Comparison of ENCODE assay signal across 20 mouse cellular contexts in genomic region chr1:40229033-40229432, GRCm38 (mm10). TPM values are rescaled to one million over a fixed set of nuclear protein-coding genes. Genes with fewer than 3 reads are reported as not detected.
DNase-seq lines count a peak whose midpoint lies in the region; ATAC-seq and TF ChIP-seq lines count a peak whose summit lies in the region.
"Had no signal": no experiment of that assay in that cellular context is flagged by ENCODE, and none has a peak within 500 bp of the region (broad histone marks: within the 10 kb centered on the region; RNA-seq: fewer than 3 reads in every experiment).

No protein-coding gene starts in this region.

- peaks cover 39% of the 10 kb centered on the region for H3K4me1 ChIP-seq in liver, adult 2 months (ENCODE audit: control insufficient read depth, insufficient read depth, low read length)
- H3K4me1 ChIP-seq in liver, embryonic 11.5 days (replicated peaks; ENCODE audit: control insufficient read depth, insufficient read depth, low read length) = peaks cover 28% of the 10 kb centered on the region
- H3K4me1 ChIP-seq in liver, embryonic 14.5 days (replicated peaks; ENCODE audit: control insufficient read depth in 2 of 2, insufficient read depth in 2 of 2, low read length in 1 of 2) = peaks cover 29 to 60% of the 10 kb centered on the region in 2 experiments
- H3K4me1 ChIP-seq: forebrain, embryonic 15.5 days had no signal

- H3K36me3 ChIP-seq in liver, adult 2 months (ENCODE audit: control insufficient read depth, insufficient read depth, low read length) = peaks cover 13% of the 10 kb centered on the region
- no peaks in the 10 kb centered on the region for H3K36me3 ChIP-seq in liver, embryonic 11.5 days (ENCODE audit: control insufficient read depth, insufficient read depth, low read length)
- H3K36me3 ChIP-seq in liver, embryonic 14.5 days (replicated peaks; ENCODE audit: control insufficient read depth, insufficient read depth, low read depth) = no peaks in the 10 kb centered on the region
- H3K36me3 ChIP-seq: embryonic facial prominence, embryonic 12.5 days; forebrain, embryonic 15.5 days; heart, embryonic 15.5 days; hindbrain, embryonic 13.5 days had no signal

- ATAC-seq in liver, embryonic 11.5 days (replicated peaks; ENCODE audit: low FRiP score) = no peak
- no peak for ATAC-seq in liver, embryonic 14.5 days (ENCODE audit: insufficient read depth)
- ATAC-seq in megakaryocyte progenitor cell, adult 5-6 weeks (replicated peaks; ENCODE audit: poor library complexity) = no peak
- ATAC-seq: forebrain, embryonic 15.5 days had no signal

- H3K4me3 ChIP-seq in liver, adult 2 months (ENCODE audit: insufficient read depth, low read depth, low read length) = no peak overlapping the region
- no peak overlapping the region for H3K4me3 ChIP-seq in liver, embryonic 11.5 days (ENCODE audit: low read depth, low read length)
- H3K4me3 ChIP-seq in liver, embryonic 14.5 days (ENCODE audit: insufficient read depth in 1 of 2, low read depth in 2 of 2, low read length in 2 of 2) = no peak overlapping the region
- H3K4me3 ChIP-seq: embryonic facial prominence, embryonic 12.5 days; forebrain, embryonic 15.5 days; heart, adult 2 months; heart, embryonic 15.5 days; hindbrain, embryonic 13.5 days had no signal

- H3K27ac ChIP-seq in liver, adult 2 months (replicated peaks; ENCODE audit: insufficient read depth, low read depth, low read length) = peak overlapping the region; percentile 90
- no peak overlapping the region for H3K27ac ChIP-seq in liver, embryonic 11.5 days (ENCODE audit: low read depth, low read length)
- no peak overlapping the region for H3K27ac ChIP-seq in liver, embryonic 14.5 days
- H3K27ac ChIP-seq: embryonic facial prominence, embryonic 12.5 days; forebrain, embryonic 15.5 days; heart, embryonic 15.5 days; hindbrain, embryonic 13.5 days had no signal

- peak; percentile 90 for DNase-seq in liver, adult 2 months (ENCODE audit: extremely low read depth, low read depth, low spot score)
- DNase-seq in liver, embryonic 11.5 days (ENCODE audit: low spot score) = no peak
- DNase-seq in NIH3T3 (ENCODE audit: low read depth) = peak; percentile 44
- DNase-seq in liver, embryonic 14.5 days (ENCODE audit: low read depth in 3 of 3, low spot score in 3 of 3) = no peak
- DNase-seq in cerebellum, adult 18-20 months = no peak
- DNase-seq in right cerebral cortex, adult 2 months (ENCODE audit: low spot score in 2 of 2) = no peak
- DNase-seq: adrenal gland, postnatal 10 days; cerebellum, adult 11 months; cerebellum, adult 9-10 months; cerebellum, postnatal 25 days; gastrocnemius, postnatal 10 days; heart, adult 2 months; heart, postnatal 14 days had no signal

- H3K9ac ChIP-seq in liver, adult 2 months (ENCODE audit: low read depth, low read length) = peak overlapping the region; percentile 62; the same call in 1 of the 2 replicates
- no peak overlapping the region for H3K9ac ChIP-seq in liver, embryonic 11.5 days (ENCODE audit: low read depth, low read length)
- no peak overlapping the region for H3K9ac ChIP-seq in liver, embryonic 14.5 days (replicated peaks)
- H3K9ac ChIP-seq: embryonic facial prominence, embryonic 12.5 days; forebrain, embryonic 15.5 days; heart, embryonic 15.5 days; hindbrain, embryonic 13.5 days had no signal

- no peak for TF ChIP-seq CTCF in liver, adult 2 months (IDR thresholded peaks at IDR 0.05; ENCODE audit: low read depth, low read length)
- no peak for TF ChIP-seq CTCF in liver, embryonic 14.5 days (IDR thresholded peaks at IDR 0.05; ENCODE audit: low read depth)

- no peaks in the 10 kb centered on the region for H3K9me3 ChIP-seq in liver, embryonic 11.5 days (ENCODE audit: control insufficient read depth, low read length)
- H3K9me3 ChIP-seq in liver, embryonic 14.5 days (ENCODE audit: control insufficient read depth, low read length) = no peaks in the 10 kb centered on the region
- H3K9me3 ChIP-seq: embryonic facial prominence, embryonic 12.5 days; forebrain, embryonic 15.5 days; heart, embryonic 15.5 days; hindbrain, embryonic 13.5 days had no signal

- no peak overlapping the region for H3K4me2 ChIP-seq in liver, embryonic 11.5 days
- H3K4me2 ChIP-seq in liver, embryonic 14.5 days (ENCODE audit: low read depth) = peak overlapping the region; percentile 56; the same call in 1 of the 2 replicates
- H3K4me2 ChIP-seq: embryonic facial prominence, embryonic 12.5 days; forebrain, embryonic 15.5 days; heart, embryonic 11.5 days; heart, embryonic 15.5 days; hindbrain, embryonic 13.5 days had no signal

- no peak for TF ChIP-seq EP300 in liver, embryonic 14.5 days (IDR thresholded peaks at IDR 0.05; ENCODE audit: low read depth)

- peaks cover 30% of the 10 kb centered on the region for H3K79me2 ChIP-seq in liver, adult 2 months (ENCODE audit: control insufficient read depth, insufficient read depth, low read length)

- no peak for TF ChIP-seq POLR2A in liver, adult 2 months (IDR thresholded peaks at IDR 0.05; ENCODE audit: extremely low read depth, insufficient read depth, low read length)

- H3K27me3 ChIP-seq in liver, adult 2 months (ENCODE audit: control insufficient read depth, insufficient read depth, low read length) = no peaks in the 10 kb centered on the region
- H3K27me3 ChIP-seq in liver, embryonic 11.5 days (replicated peaks; ENCODE audit: control insufficient read depth, insufficient read depth, low read length) = no peaks in the 10 kb centered on the region
- no peaks in the 10 kb centered on the region for H3K27me3 ChIP-seq in liver, embryonic 14.5 days (ENCODE audit: control insufficient read depth, insufficient read depth, low read length)
- H3K27me3 ChIP-seq: embryonic facial prominence, embryonic 12.5 days; forebrain, embryonic 15.5 days; heart, embryonic 15.5 days; hindbrain, embryonic 13.5 days had no signal

- WGBS in liver, adult 2 months = 29% methylated on average over 3 of the region's 3 CpGs
- 70% methylated on average over 3 of the region's 3 CpGs for WGBS in liver, embryonic 11.5 days
- WGBS in liver, embryonic 14.5 days (ENCODE audit: insufficient replicate concordance) = 68% methylated on average over 3 of the region's 3 CpGs

RNA-seq across cellular contexts. Expression of gene Il1r1, which starts 4.2 kb away (rescaled TPM):
- total RNA-seq in liver, adult 2 months (2014; rRNA removed) = 9.4 and 16.0 TPM in 2 replicates
- polyA plus RNA-seq in liver, adult 2 months (2012; rRNA removed) = 2.0 and 5.5 TPM in 2 replicates
- polyA plus RNA-seq in liver, embryonic 11.5 days (2014; fragmentation: Nextera tagmentation; extraction: Ambion mirVana) = 22.0 and 23.8 TPM in 2 replicates
- polyA plus RNA-seq in liver, embryonic 14.5 days (2012; rRNA removed) = 2.7 and 2.9 TPM in 2 replicates
- polyA plus RNA-seq in liver, embryonic 14.5 days (2014; fragmentation: Nextera tagmentation; extraction: Ambion mirVana) = 9.2 and 9.9 TPM in 2 replicates
- total RNA-seq in megakaryocyte progenitor cell, adult 5-6 weeks (2015) = 4.6 and 5.8 TPM in 2 replicates
- 3.2 and 4.7 TPM in 2 replicates for total RNA-seq in megakaryocyte progenitor cell, adult 5-6 weeks (2017)
- total RNA-seq: CH12.LX had no signal

Comparison
In these comparisons a context has a peak if more than half of its experiments do, and no peak if none do; other contexts are left out.
1. DNase-seq: peak in liver, adult 2 months (single experiment) and NIH3T3 (single experiment); none in liver, embryonic 11.5 days (single experiment), liver, embryonic 14.5 days (0 of 3), cerebellum, adult 18-20 months (0 of 2) and right cerebral cortex, adult 2 months (0 of 2).